29 mouse cellular contexts compared by ENCODE assay signal in genomic region chr13:70167747-70168146, GRCm38 (mm10).
"Had no signal": no experiment of that assay in that cellular context is flagged by ENCODE, and none has a peak within 500 bp of the region (broad histone marks: within the 10 kb centered on the region; RNA-seq: fewer than 3 reads in every experiment).

No protein-coding gene starts in this region.

- H3K27me3 ChIP-seq: heart, embryonic 12.5 days; heart, embryonic 13.5 days; heart, embryonic 15.5 days; hindbrain, embryonic 12.5 days; hindbrain, embryonic 13.5 days; hindbrain, embryonic 15.5 days; intestine, embryonic 15.5 days; kidney, embryonic 15.5 days had no signal

- H3K27ac ChIP-seq: heart, embryonic 13.5 days; heart, embryonic 15.5 days; hindbrain, embryonic 12.5 days; hindbrain, embryonic 13.5 days; hindbrain, embryonic 14.5 days; hindbrain, embryonic 15.5 days; hindbrain, postnatal 0 days; intestine, embryonic 15.5 days; kidney, embryonic 15.5 days; kidney, postnatal 0 days; layer of hippocampus, adult 2 months; left cerebral cortex, adult 2 months had no signal

- H3K9me3 ChIP-seq: heart, embryonic 12.5 days; heart, embryonic 13.5 days; heart, embryonic 15.5 days; hindbrain, embryonic 12.5 days; hindbrain, embryonic 13.5 days; hindbrain, embryonic 15.5 days; intestine, embryonic 15.5 days; kidney, embryonic 15.5 days had no signal

- H3K4me1 ChIP-seq: heart, embryonic 12.5 days; heart, embryonic 13.5 days; heart, embryonic 15.5 days; intestine, embryonic 15.5 days; kidney, embryonic 15.5 days had no signal

- H3K36me3 ChIP-seq: heart, embryonic 12.5 days; heart, embryonic 13.5 days; heart, embryonic 15.5 days; hindbrain, embryonic 12.5 days; hindbrain, embryonic 13.5 days; hindbrain, embryonic 15.5 days; intestine, embryonic 15.5 days; kidney, embryonic 15.5 days had no signal

- H3K9ac ChIP-seq: heart, embryonic 12.5 days; heart, embryonic 13.5 days; heart, embryonic 15.5 days; hindbrain, embryonic 12.5 days; hindbrain, embryonic 13.5 days; hindbrain, embryonic 14.5 days; hindbrain, embryonic 15.5 days; intestine, embryonic 15.5 days; kidney, embryonic 15.5 days had no signal

- H3K4me3 ChIP-seq: heart, embryonic 12.5 days; heart, embryonic 13.5 days; heart, embryonic 15.5 days; hindbrain, embryonic 12.5 days; hindbrain, embryonic 13.5 days; hindbrain, embryonic 15.5 days; intestine, embryonic 15.5 days; kidney, embryonic 15.5 days; layer of hippocampus, adult 2 months; left cerebral cortex, adult 2 months had no signal

- DNase-seq: heart, postnatal 10 days; heart, postnatal 14 days; heart, postnatal 36 days; heart, postnatal 4 days; kidney, adult 11 months; kidney, adult 18-20 months; kidney, adult 2 months; kidney, adult 8-10 months; kidney, adult 9 months; kidney, postnatal 10 days; kidney, postnatal 14 days; kidney, postnatal 25 days; kidney, postnatal 36 days; kidney, postnatal 4 days; layer of hippocampus, adult 9-11 months; layer of hippocampus, postnatal 36 days had no signal
